Mouse (Mus musculus) midbrain, embryonic 12.5 days (tissue): ENCODE results near the gene Rrn3. TPM values are rescaled to one million over a fixed set of nuclear protein-coding genes. Genes with fewer than 3 reads are reported as not detected.

ENCODE experiments used
- ATAC-seq: fragments of 200-750 bp; cut with Nextera tagmentation; 2 replicates; pipeline ENCODE4 v1.8.0; 2017; ENCODE audit warnings: low read depth, moderate TSS enrichment, moderate library complexity; ENCODE audit not compliant: low FRiP score
- H3K27ac ChIP-seq: fragments of 300-500 bp; sonication (generic); replicated peaks from 2 replicates; pipeline ENCODE4 v1.5.1; 2016; ENCODE audit warnings: mild to moderate bottlenecking
- H3K27me3 ChIP-seq: fragments of 300-500 bp; sonication (generic); 2 replicates; pipeline ENCODE4 v1.6.1; 2016; ENCODE audit warnings: mild to moderate bottlenecking
- H3K36me3 ChIP-seq: fragments of 300-500 bp; sonication (generic); 2 replicates; pipeline ENCODE4 v1.6.1; 2016
- H3K4me1 ChIP-seq: fragments of 300-500 bp; sonication (generic); 2 replicates; pipeline ENCODE4 v1.6.1; 2016
- H3K4me2 ChIP-seq: fragments of 300-500 bp; sonication (generic); replicated peaks from 2 replicates; pipeline ENCODE4 v1.6.1; 2016; ENCODE audit warnings: mild to moderate bottlenecking, moderate library complexity
- H3K4me3 ChIP-seq: fragments of 300-500 bp; sonication (generic); 2 replicates; pipeline ENCODE4 v1.5.1; 2016; ENCODE audit warnings: mild to moderate bottlenecking
- H3K9ac ChIP-seq: fragments of 300-500 bp; sonication (generic); replicated peaks from 2 replicates; pipeline ENCODE4 v1.6.1; 2016; ENCODE audit warnings: mild to moderate bottlenecking, moderate library complexity
- H3K9me3 ChIP-seq: fragments of 300-500 bp; sonication (generic); 2 replicates; pipeline ENCODE4 v1.6.1; 2016; ENCODE audit warnings: mild to moderate bottlenecking
- WGBS: fragments of 180-500 bp; shearing (Covaris S2); methylation state at CpG from one replicate; pipeline ENCODE4 v1.1.7; 2016; 5-methylcytosine and 5-hydroxymethylcytosine counted together
- polyA plus RNA-seq: library from polyadenylated mRNA; unstranded; fragments of >200 nt; fragmentation: Nextera tagmentation; extraction: Ambion mirVana; gene quantifications from 2 replicates; pipeline ENCODE4 v1.2.1, GENCODE M21; 2016

Gene Rrn3
- polyA plus RNA-seq, 1 experiment from 2014 or later = 122 TPM

- no peak for ATAC-seq
- H3K4me3 ChIP-seq = no peak overlapping the region
- H3K27me3 ChIP-seq = no peaks in the 10 kb centered on the region
- H3K9ac ChIP-seq = no peak overlapping the region
- H3K4me2 ChIP-seq = no peak overlapping the region
- no peaks in the 10 kb centered on the region for H3K9me3 ChIP-seq
- no peaks in the 10 kb centered on the region for H3K4me1 ChIP-seq
- H3K36me3 ChIP-seq = peaks cover 44% of the 10 kb centered on the region
- WGBS = 85% methylated on average over 7 of the region's 7 CpGs
- no peak overlapping the region for H3K27ac ChIP-seq
Observed at GRCm38 (mm10) chr16:13825781-13826490, 45.4 kb downstream of the Rrn3 start.

GRCm38 (mm10) chr16:13826511-13826910 lies 46.0 kb downstream of the Rrn3 start:
- Histone ChIP-seq H3K9me3 (no peaks in the 10 kb centered on the region), H3K4me2 (no peak overlapping the region), H3K9ac (no peak overlapping the region), H3K36me3 (peaks cover 50% of the 10 kb centered on the region), H3K4me1 (no peaks in the 10 kb centered on the region), H3K27ac (no peak overlapping the region), H3K27me3 (no peaks in the 10 kb centered on the region), H3K4me3 (no peak overlapping the region)
- no peak for ATAC-seq
- 87% methylated on average over 4 of the region's 4 CpGs for WGBS

GRCm38 (mm10) chr16:13830444-13830843 lies 49.9 kb downstream of the Rrn3 start:
- H3K36me3 ChIP-seq = peaks cover 86% of the 10 kb centered on the region
- no peak for ATAC-seq
- no peak overlapping the region for H3K4me3 ChIP-seq
- H3K4me2 ChIP-seq = no peak overlapping the region
- no peak overlapping the region for H3K9ac ChIP-seq
- no peaks in the 10 kb centered on the region for H3K9me3 ChIP-seq
- H3K27ac ChIP-seq = no peak overlapping the region
- no peaks in the 10 kb centered on the region for H3K27me3 ChIP-seq
- no peaks in the 10 kb centered on the region for H3K4me1 ChIP-seq
- 90% methylated on average over 10 of the region's 10 CpGs for WGBS

GRCm38 (mm10) chr16:13831606-13832005 lies 51.1 kb downstream of the Rrn3 start:
- H3K9me3 ChIP-seq = no peaks in the 10 kb centered on the region
- WGBS = 88% methylated on average over 5 of the region's 5 CpGs
- no peak for ATAC-seq
- no peak overlapping the region for H3K27ac ChIP-seq
- peaks cover 94% of the 10 kb centered on the region for H3K36me3 ChIP-seq
- no peaks in the 10 kb centered on the region for H3K27me3 ChIP-seq
- H3K4me3 ChIP-seq = no peak overlapping the region
- H3K4me2 ChIP-seq = no peak overlapping the region
- no peak overlapping the region for H3K9ac ChIP-seq
- no peaks in the 10 kb centered on the region for H3K4me1 ChIP-seq

DNA sequence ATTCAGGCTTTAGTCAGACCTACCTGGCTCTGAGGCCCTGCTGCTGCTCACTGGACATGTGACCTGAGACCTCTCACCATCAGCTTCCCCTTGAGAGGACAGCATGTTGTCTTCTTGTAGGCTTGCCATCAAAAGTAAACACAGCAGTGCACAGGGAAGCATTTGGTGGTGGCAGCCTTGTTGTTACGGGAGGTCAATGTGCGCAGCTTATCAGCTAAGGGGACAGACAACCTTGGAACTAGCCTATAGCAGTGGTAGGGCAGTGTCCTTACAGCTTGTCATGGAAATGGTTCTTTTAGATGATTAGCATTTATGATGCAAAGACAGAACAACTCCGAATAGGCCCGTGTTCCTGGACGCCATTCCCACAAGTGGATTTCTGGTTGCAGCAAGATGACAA lies 53.9 kb downstream of the Rrn3 start:
- H3K27ac ChIP-seq = no peak overlapping the region
- no peaks in the 10 kb centered on the region for H3K9me3 ChIP-seq
- H3K4me3 ChIP-seq = no peak overlapping the region
- no peak for ATAC-seq
- WGBS = 95% methylated on average over 5 of the region's 5 CpGs
- H3K27me3 ChIP-seq = no peaks in the 10 kb centered on the region
- no peak overlapping the region for H3K4me2 ChIP-seq
- peaks cover 94% of the 10 kb centered on the region for H3K36me3 ChIP-seq
- no peak overlapping the region for H3K9ac ChIP-seq
- H3K4me1 ChIP-seq = no peaks in the 10 kb centered on the region

DNA sequence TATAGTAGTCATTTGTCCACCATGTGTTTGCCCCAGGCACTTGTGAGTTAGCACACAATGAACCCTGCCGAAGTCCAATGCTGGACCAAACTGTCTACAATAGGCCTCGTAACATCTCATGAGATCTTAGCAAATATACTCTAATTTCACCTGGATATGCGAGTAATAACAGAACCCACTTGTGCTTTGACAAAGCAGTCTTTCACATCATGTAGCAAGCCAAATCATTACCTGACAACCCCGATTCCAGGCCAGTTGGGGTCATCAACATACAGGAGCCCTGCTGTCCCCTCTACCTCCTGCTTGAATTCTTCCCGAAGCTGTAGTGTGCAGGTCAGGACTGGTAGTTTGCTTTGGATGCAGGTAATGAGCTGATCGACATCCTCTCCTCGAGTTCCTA lies 59.5 kb downstream of the Rrn3 start:
- Histone ChIP-seq H3K9me3 (no peaks in the 10 kb centered on the region), H3K36me3 (peaks cover 58% of the 10 kb centered on the region), H3K27me3 (no peaks in the 10 kb centered on the region), H3K27ac (no peak overlapping the region), H3K9ac (no peak overlapping the region), H3K4me1 (no peaks in the 10 kb centered on the region), H3K4me2 (no peak overlapping the region), H3K4me3 (no peak overlapping the region)
- 93% methylated on average over 7 of the region's 7 CpGs for WGBS
- ATAC-seq = no peak

DNA sequence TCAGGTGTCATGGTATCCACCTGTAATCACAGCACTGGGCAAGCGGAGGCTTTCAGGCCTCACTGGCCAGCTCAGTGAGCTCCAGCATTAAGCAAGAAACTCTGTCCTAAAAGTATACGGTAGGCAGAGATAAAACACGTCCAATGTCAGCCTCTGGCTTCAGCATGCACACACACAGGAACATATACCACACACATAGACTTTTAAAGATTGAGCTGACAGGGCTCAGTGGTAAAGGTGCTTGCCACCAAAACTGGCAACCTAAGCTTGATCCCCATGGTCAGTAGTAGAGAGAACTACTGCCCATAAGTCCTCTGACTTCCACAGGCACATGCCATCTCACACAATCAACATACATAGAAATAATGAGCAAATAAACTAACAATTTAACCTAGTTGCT lies 60.4 kb downstream of the Rrn3 start:
- Histone ChIP-seq H3K9me3 (no peaks in the 10 kb centered on the region), H3K4me2 (no peak overlapping the region), H3K9ac (no peak overlapping the region), H3K27me3 (no peaks in the 10 kb centered on the region), H3K36me3 (peaks cover 57% of the 10 kb centered on the region), H3K4me1 (no peaks in the 10 kb centered on the region), H3K27ac (no peak overlapping the region), H3K4me3 (no peak overlapping the region)
- WGBS = 91% methylated on average over 3 of the region's 3 CpGs
- no peak for ATAC-seq

DNA sequence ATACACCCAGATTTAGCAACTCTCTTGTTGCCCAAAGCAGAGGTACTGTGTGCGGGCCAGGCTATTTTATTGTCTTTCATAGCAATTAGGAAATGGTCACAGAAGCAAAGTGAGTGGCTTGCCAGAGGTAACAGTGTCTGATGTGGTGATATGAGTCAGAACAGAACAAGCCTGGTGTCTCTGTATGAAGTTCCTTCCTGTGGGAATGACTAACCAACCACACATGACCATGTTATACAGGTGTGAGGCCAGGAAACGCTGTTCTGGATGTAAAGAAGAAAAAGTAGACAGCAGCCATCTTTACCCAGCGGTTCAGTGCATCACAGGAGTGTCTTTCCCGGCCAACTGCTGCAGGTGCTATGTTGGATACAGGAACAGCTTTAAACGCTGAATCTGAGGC lies 64.5 kb downstream of the Rrn3 start:
- ATAC-seq = no peak
- Histone ChIP-seq H3K27ac (no peak overlapping the region), H3K9me3 (no peaks in the 10 kb centered on the region), H3K9ac (no peak overlapping the region), H3K4me1 (no peaks in the 10 kb centered on the region), H3K36me3 (peaks cover 30% of the 10 kb centered on the region), H3K27me3 (no peaks in the 10 kb centered on the region), H3K4me3 (no peak overlapping the region), H3K4me2 (no peak overlapping the region)
- WGBS = 96% methylated on average over 5 of the region's 5 CpGs

DNA sequence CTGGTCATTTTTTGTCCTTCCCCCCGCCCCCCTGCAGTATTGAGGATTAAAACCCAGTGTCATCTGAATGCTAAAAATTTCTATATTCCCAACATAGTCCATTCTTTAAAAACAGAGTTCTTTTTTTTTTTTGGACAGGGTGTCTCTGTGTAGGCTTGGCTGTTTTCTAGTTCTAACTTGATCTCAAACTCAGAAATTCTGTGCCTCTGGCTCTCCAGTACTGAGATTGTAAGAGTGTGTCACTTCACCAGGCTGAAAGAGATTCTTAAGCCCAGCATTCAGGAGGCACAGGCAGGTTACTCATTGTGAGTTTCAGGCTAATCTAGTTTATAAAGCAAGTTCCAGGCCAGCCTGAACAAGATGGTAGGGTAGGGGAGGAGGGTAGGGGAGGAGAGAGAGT lies 66.2 kb downstream of the Rrn3 start:
- Histone ChIP-seq H3K36me3 (peaks cover 29% of the 10 kb centered on the region), H3K9ac (no peak overlapping the region), H3K27me3 (no peaks in the 10 kb centered on the region), H3K4me1 (no peaks in the 10 kb centered on the region), H3K4me3 (no peak overlapping the region), H3K4me2 (no peak overlapping the region), H3K27ac (no peak overlapping the region), H3K9me3 (no peaks in the 10 kb centered on the region)
- ATAC-seq = no peak
- WGBS = 78% methylated on average over 1 of the region's 1 CpGs

DNA sequence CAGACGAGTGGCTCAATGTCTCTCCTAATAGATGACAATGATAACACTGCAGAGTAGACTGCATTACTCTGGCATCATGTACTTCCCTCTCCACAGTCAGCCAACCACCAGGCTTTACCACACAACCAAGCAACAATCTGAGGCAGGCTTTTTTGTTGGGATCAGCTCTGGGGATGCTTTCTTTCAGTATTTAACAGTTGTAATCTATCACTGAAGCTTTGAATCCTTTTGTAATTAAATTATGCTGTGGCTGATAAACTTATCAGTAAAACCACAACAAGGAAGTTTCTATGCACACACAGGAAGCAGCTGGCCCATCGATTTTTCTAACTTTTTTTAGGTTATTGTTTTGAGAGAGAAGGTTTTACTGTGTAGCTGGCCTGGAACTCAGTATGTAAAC lies 67.8 kb downstream of the Rrn3 start:
- no peak overlapping the region for H3K4me3 ChIP-seq
- no peaks in the 10 kb centered on the region for H3K4me1 ChIP-seq
- H3K27me3 ChIP-seq = no peaks in the 10 kb centered on the region
- H3K9ac ChIP-seq = no peak overlapping the region
- WGBS = 85% methylated on average over 2 of the region's 2 CpGs
- H3K27ac ChIP-seq = no peak overlapping the region
- peaks cover 29% of the 10 kb centered on the region for H3K36me3 ChIP-seq
- no peaks in the 10 kb centered on the region for H3K9me3 ChIP-seq
- ATAC-seq = no peak
- no peak overlapping the region for H3K4me2 ChIP-seq

- H3K4me3 ChIP-seq = no peak overlapping the region
- H3K27ac ChIP-seq = no peak overlapping the region
- no peak for ATAC-seq
- no peaks in the 10 kb centered on the region for H3K9me3 ChIP-seq
- no peaks in the 10 kb centered on the region for H3K4me1 ChIP-seq
- H3K36me3 ChIP-seq = peaks cover 18% of the 10 kb centered on the region
- no peak overlapping the region for H3K9ac ChIP-seq
- H3K4me2 ChIP-seq = no peak overlapping the region
- WGBS = 94% methylated on average over 4 of the region's 4 CpGs
- no peaks in the 10 kb centered on the region for H3K27me3 ChIP-seq
Observed at GRCm38 (mm10) chr16:13851446-13851845, 70.9 kb downstream of the Rrn3 start.

DNA sequence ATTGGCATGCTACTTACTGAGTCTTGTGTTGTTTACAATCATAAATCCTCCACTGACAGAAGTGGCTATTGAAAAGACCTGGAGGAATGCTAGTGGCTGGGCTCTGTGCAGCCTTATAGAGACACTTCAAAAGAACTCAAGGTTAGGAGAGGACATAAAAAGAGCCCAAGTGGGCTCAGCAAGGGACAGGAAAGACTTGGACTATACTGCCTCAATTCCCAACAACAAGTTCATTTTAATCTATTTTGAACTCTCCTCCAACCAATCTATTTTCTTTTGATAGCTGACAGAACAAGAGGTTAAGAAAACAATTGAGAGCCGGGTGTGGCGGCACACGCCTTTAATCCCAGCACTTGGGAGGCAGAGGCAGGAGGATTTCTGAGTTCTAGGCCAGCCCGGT lies 73.4 kb downstream of the Rrn3 start:
- Histone ChIP-seq H3K9ac (no peak overlapping the region), H3K9me3 (no peaks in the 10 kb centered on the region), H3K36me3 (peaks cover 17% of the 10 kb centered on the region), H3K4me1 (no peaks in the 10 kb centered on the region), H3K27ac (no peak overlapping the region), H3K4me3 (no peak overlapping the region), H3K4me2 (no peak overlapping the region), H3K27me3 (no peaks in the 10 kb centered on the region)
- no peak for ATAC-seq
- WGBS = 94% methylated on average over 4 of the region's 4 CpGs
